Mouse (Mus musculus) neural tube, postnatal 0 days (tissue): Measurements from ENCODE around the gene Olfr449. TPM values are rescaled to one million over a fixed set of nuclear protein-coding genes. Genes with fewer than 3 reads are reported as not detected.

Experiments
- polyA plus RNA-seq: library from polyadenylated mRNA; unstranded; fragments of >200 nt; fragmentation: Nextera tagmentation; extraction: Ambion mirVana; gene quantifications from 2 replicates; pipeline ENCODE4 v1.2.1, GENCODE M21; 2015

Olfr449 gene
- not detected in 2 replicates for polyA plus RNA-seq

DNA sequence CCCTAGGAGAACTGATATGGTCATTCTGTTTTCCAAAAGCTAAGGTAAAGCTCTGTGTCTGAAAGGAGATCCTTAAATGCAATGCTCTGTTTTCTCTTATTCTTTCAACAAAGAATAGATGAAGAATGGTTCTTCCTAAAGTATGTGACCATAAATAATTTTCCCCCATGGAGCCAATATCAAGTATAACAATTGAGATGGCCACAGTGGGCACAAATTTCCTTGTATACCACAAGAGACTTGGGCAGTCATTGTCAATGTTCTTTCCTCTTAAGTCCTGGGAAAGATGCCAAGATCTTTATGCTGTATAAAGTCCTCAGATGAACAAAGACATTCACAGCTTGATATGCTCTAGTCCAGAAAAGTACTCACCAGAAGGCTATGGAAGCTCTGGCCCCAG is at the start of gene Olfr449:
Gene Olfr449, plus strand, starts transcription at position 301 of the 400 bp plus-strand sequence.

DNA sequence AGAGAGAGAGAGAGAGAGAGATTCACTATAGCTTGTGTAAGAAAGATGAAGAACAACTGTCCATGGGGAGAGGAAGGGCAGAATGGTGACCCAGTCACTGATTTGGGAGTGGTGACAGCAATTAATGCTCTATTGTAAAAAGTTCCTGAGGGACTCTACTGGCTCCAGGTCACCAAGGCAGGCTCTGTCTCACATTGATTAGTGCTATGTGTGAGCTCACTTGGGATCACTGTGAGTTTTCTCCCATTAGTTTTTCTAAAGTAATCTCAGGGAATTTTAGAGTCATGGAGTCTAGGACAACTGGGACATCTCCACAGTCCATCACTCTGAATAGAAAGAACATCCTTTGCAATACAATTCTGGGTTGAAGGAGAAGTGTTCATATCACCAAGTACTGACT is 49.4 kb upstream of the Olfr449 start, which contains the start of gene Olfr452:
Gene Olfr452, plus strand, starts transcription at position 301 of the 400 bp plus-strand sequence.

DNA sequence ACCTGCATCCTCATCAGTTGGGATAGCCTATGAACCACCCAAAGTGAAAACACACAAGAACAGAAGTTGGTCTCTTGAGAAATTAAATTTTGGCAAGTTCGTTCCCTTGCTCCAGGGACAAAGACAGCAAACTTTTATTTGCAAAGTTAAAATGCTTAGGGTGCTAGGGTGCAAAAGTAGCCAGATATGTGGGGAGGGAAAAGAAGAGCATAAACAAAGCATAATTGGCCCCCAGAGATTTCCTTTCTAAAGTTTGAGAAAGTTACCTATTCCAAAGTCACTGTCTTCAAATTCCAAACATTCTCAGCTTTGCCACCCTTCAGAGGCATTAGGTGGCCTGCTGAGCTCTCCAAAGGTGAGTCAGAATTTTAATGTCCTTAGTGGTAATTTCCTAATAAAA is 22.5 kb upstream of the Olfr449 start, which contains the start of gene Olfr450:
Gene Olfr450, plus strand, starts transcription at position 301 of the 400 bp plus-strand sequence.

Other genes with a start within 250 kb of the Olfr449 start
- not detected in 2 replicates for gene Tcaf3, start 236.7 kb upstream of the Olfr449 start, polyA plus RNA-seq
- 2.6 TPM in 2 replicates for gene Tcaf2, start 189.1 kb upstream of the Olfr449 start, polyA plus RNA-seq
- gene Tcaf1, start 124.3 kb upstream of the Olfr449 start, polyA plus RNA-seq = 161 and 171 TPM in 2 replicates
- gene Olfr453, start 95.0 kb upstream of the Olfr449 start, polyA plus RNA-seq = not detected in 2 replicates
- not detected in 2 replicates for gene Olfr38, start 78.0 kb upstream of the Olfr449 start, polyA plus RNA-seq
- not detected in 2 replicates for gene Olfr452, start 49.3 kb upstream of the Olfr449 start, polyA plus RNA-seq
- not detected in 2 replicates for gene Olfr450, start 22.4 kb upstream of the Olfr449 start, polyA plus RNA-seq
- not detected in 2 replicates for gene Olfr448, start 56.1 kb downstream of the Olfr449 start, polyA plus RNA-seq
- not detected in 2 replicates for gene Olfr447, start 74.5 kb downstream of the Olfr449 start, polyA plus RNA-seq
- gene Olfr446, start 87.0 kb downstream of the Olfr449 start, polyA plus RNA-seq = not detected in 2 replicates
- gene Olfr444, start 114.7 kb downstream of the Olfr449 start, polyA plus RNA-seq = not detected in 2 replicates